Mouse (Mus musculus) lung, postnatal 0 days (tissue): ENCODE measurements around the gene Gucy2e.

Source experiments
- CTCF ChIP-seq: IDR thresholded peaks from 2 replicates; pipeline ENCODE4 v1.5.1; 2016; ENCODE audit warnings: antibody characterized with exemption, mild to moderate bottlenecking
- EP300 ChIP-seq: IDR thresholded peaks from 2 replicates; pipeline ENCODE4 v1.6.1; 2016; ENCODE audit warnings: antibody characterized with exemption, mild to moderate bottlenecking, control low read depth

GRCm38 (mm10) chr11:69235285-69236060 is 1.4 kb downstream of the Gucy2e start:
- TF ChIP-seq CTCF = peak; percentile 64
- TF ChIP-seq EP300 = no peak
